Mouse (Mus musculus): Measurements from ENCODE around the gene Pik3cg. TPM values are rescaled to one million over a fixed set of nuclear protein-coding genes. Genes with fewer than 3 reads are reported as not detected.

The Pik3cg gene
- polyA plus RNA-seq, 1 experiment from 2014 or later: 3.7 TPM

- no peak for ATAC-seq (replicated peaks; ENCODE audit: low FRiP score, low TSS enrichment, low read depth)
- 32% methylated on average over 14 of the region's 14 CpGs for WGBS
- no peak overlapping the region for H3K9ac ChIP-seq (ENCODE audit: low read length)
- H3K36me3 ChIP-seq (ENCODE audit: control insufficient read depth, insufficient read depth, low read length): no peaks in the 10 kb centered on the region
- H3K27me3 ChIP-seq (replicated peaks; ENCODE audit: control insufficient read depth, insufficient read depth, low read length): no peaks in the 10 kb centered on the region
- H3K4me3 ChIP-seq (ENCODE audit: low read depth, low read length): no peak overlapping the region
- H3K4me1 ChIP-seq (replicated peaks; ENCODE audit: control insufficient read depth, insufficient read depth, low read length): no peaks in the 10 kb centered on the region
- no peak for DNase-seq (ENCODE audit: low spot score)
- no peak overlapping the region for H3K4me2 ChIP-seq (ENCODE audit: low read length)
- no peaks in the 10 kb centered on the region for H3K9me3 ChIP-seq (ENCODE audit: control insufficient read depth, low read length)
- H3K27ac ChIP-seq (ENCODE audit: low read depth): no peak overlapping the region
Observed at GRCm38 (mm10) chr12:32127599-32128507, 80.6 kb downstream of the Pik3cg start.

- no peak overlapping the region for H3K4me2 ChIP-seq (ENCODE audit: low read length)
- no peaks in the 10 kb centered on the region for H3K9me3 ChIP-seq (ENCODE audit: control insufficient read depth, low read length)
- 63% methylated on average over 2 of the region's 2 CpGs for WGBS
- ATAC-seq (replicated peaks; ENCODE audit: low FRiP score, low TSS enrichment, low read depth) (no peak), DNase-seq (ENCODE audit: low spot score) (no peak)
- H3K27ac ChIP-seq (ENCODE audit: low read depth): no peak overlapping the region
- H3K36me3 ChIP-seq (ENCODE audit: control insufficient read depth, insufficient read depth, low read length): no peaks in the 10 kb centered on the region
- no peak overlapping the region for H3K4me3 ChIP-seq (ENCODE audit: low read depth, low read length)
- H3K27me3 ChIP-seq (replicated peaks; ENCODE audit: control insufficient read depth, insufficient read depth, low read length): no peaks in the 10 kb centered on the region
- H3K9ac ChIP-seq (ENCODE audit: low read length): no peak overlapping the region
- H3K4me1 ChIP-seq (replicated peaks; ENCODE audit: control insufficient read depth, insufficient read depth, low read length): no peaks in the 10 kb centered on the region
Observed at GRCm38 (mm10) chr12:32127158-32127557, 81.3 kb downstream of the Pik3cg start.

- Histone ChIP-seq H3K9ac (ENCODE audit: low read length) (no peak overlapping the region), H3K9me3 (ENCODE audit: control insufficient read depth, low read length) (no peaks in the 10 kb centered on the region), H3K4me1 (replicated peaks; ENCODE audit: control insufficient read depth, insufficient read depth, low read length) (no peaks in the 10 kb centered on the region), H3K4me3 (ENCODE audit: low read depth, low read length) (no peak overlapping the region), H3K27ac (ENCODE audit: low read depth) (no peak overlapping the region), H3K4me2 (ENCODE audit: low read length) (no peak overlapping the region), H3K27me3 (replicated peaks; ENCODE audit: control insufficient read depth, insufficient read depth, low read length) (no peaks in the 10 kb centered on the region), H3K36me3 (ENCODE audit: control insufficient read depth, insufficient read depth, low read length) (no peaks in the 10 kb centered on the region)
- WGBS: 76% methylated on average over 2 of the region's 2 CpGs
- no peak for ATAC-seq (replicated peaks; ENCODE audit: low FRiP score, low TSS enrichment, low read depth)
- no peak for DNase-seq (ENCODE audit: low spot score)
Observed at GRCm38 (mm10) chr12:32124456-32124855, 84.0 kb downstream of the Pik3cg start.

DNA sequence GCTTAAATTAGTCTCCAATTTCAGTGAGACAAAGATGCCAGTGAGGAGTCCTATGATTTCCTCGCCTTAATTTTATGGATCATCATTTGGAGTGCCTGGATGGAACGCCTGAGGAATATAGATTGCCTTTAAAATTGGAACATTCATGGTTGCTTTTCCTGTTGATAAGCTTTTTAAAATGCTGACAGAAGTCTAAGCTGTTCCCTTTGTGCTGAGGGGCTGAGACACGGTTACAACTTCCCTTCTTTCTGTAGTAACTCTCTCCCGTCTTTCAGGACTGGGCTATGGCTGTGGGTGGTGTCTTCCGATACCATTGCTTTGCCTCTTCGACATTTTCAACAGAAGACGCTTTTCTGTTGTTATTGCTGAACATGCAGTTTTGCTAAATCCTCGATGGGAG is 84.4 kb downstream of the Pik3cg start:
- H3K9me3 ChIP-seq (ENCODE audit: control insufficient read depth, low read length): no peaks in the 10 kb centered on the region
- no peak overlapping the region for H3K4me2 ChIP-seq (ENCODE audit: low read length)
- no peak for DNase-seq (ENCODE audit: low spot score)
- H3K27me3 ChIP-seq (replicated peaks; ENCODE audit: control insufficient read depth, insufficient read depth, low read length): no peaks in the 10 kb centered on the region
- H3K9ac ChIP-seq (ENCODE audit: low read length): no peak overlapping the region
- no peak overlapping the region for H3K27ac ChIP-seq (ENCODE audit: low read depth)
- H3K4me1 ChIP-seq (replicated peaks; ENCODE audit: control insufficient read depth, insufficient read depth, low read length): no peaks in the 10 kb centered on the region
- no peak overlapping the region for H3K4me3 ChIP-seq (ENCODE audit: low read depth, low read length)
- ATAC-seq (replicated peaks; ENCODE audit: low FRiP score, low TSS enrichment, low read depth): no peak
- H3K36me3 ChIP-seq (ENCODE audit: control insufficient read depth, insufficient read depth, low read length): no peaks in the 10 kb centered on the region
- WGBS: 83% methylated on average over 8 of the region's 8 CpGs

- ATAC-seq (replicated peaks; ENCODE audit: low FRiP score, low TSS enrichment, low read depth): no peak
- 84% methylated on average over 5 of the region's 5 CpGs for WGBS
Observed at GRCm38 (mm10) chr12:32123559-32123958, 84.9 kb downstream of the Pik3cg start.

More at GRCm38 (mm10) chr12:32123559-32123958, 84.9 kb downstream of the Pik3cg start:
- Histone ChIP-seq H3K4me2 (ENCODE audit: low read length) (no peak overlapping the region), H3K36me3 (ENCODE audit: control insufficient read depth, insufficient read depth, low read length) (no peaks in the 10 kb centered on the region), H3K27me3 (replicated peaks; ENCODE audit: control insufficient read depth, insufficient read depth, low read length) (no peaks in the 10 kb centered on the region), H3K9ac (ENCODE audit: low read length) (no peak overlapping the region), H3K4me1 (replicated peaks; ENCODE audit: control insufficient read depth, insufficient read depth, low read length) (no peaks in the 10 kb centered on the region), H3K27ac (ENCODE audit: low read depth) (no peak overlapping the region), H3K4me3 (ENCODE audit: low read depth, low read length) (no peak overlapping the region), H3K9me3 (ENCODE audit: control insufficient read depth, low read length) (no peaks in the 10 kb centered on the region)
- no peak for DNase-seq (ENCODE audit: low spot score)

Other genes with a start within 250 kb of the Pik3cg start
- 23.8 and 24.9 TPM in 2 replicates for gene Prkar2b, start 147.4 kb downstream of the Pik3cg start, polyA plus RNA-seq (2014; fragmentation: Nextera tagmentation; extraction: Ambion mirVana)
- 3.1 and 5.0 TPM in 2 replicates for gene Ccdc71l, start 170.0 kb upstream of the Pik3cg start, polyA plus RNA-seq (2014; fragmentation: Nextera tagmentation; extraction: Ambion mirVana)

Data from intestine, embryonic 14.5 days (tissue).